ENCODE assay signal across 31 mouse cellular contexts in genomic region chr7:142359129-142359528, GRCm38 (mm10). TPM values are rescaled to one million over a fixed set of nuclear protein-coding genes. Genes with fewer than 3 reads are reported as not detected.
A peak's percentile ranks its signal among the peaks of the same experiment; 100 is the strongest.
DNase-seq lines count a peak whose midpoint lies in the region; ATAC-seq and TF ChIP-seq lines count a peak whose summit lies in the region.
"Had no signal": no experiment of that assay in that cellular context is flagged by ENCODE, and none has a peak within 500 bp of the region (broad histone marks: within the 10 kb centered on the region; RNA-seq: fewer than 3 reads in every experiment).

No protein-coding gene starts in this region.

- H3K9ac ChIP-seq in liver, embryonic 12.5 days = no peak overlapping the region
- no peak overlapping the region for H3K9ac ChIP-seq in stomach, embryonic 14.5 days (replicated peaks; ENCODE audit: low read depth, low read length)
- H3K9ac ChIP-seq in stomach, postnatal 0 days (ENCODE audit: low read length) = no peak overlapping the region
- H3K9ac ChIP-seq: embryonic facial prominence, embryonic 12.5 days; heart, embryonic 13.5 days; hindbrain, embryonic 14.5 days; lung, embryonic 15.5 days had no signal

- no peak overlapping the region for H3K4me3 ChIP-seq in liver, embryonic 12.5 days
- H3K4me3 ChIP-seq in stomach, embryonic 14.5 days (ENCODE audit: low read depth, low read length) = no peak overlapping the region
- H3K4me3 ChIP-seq in stomach, postnatal 0 days (ENCODE audit: low read depth, low read length) = no peak overlapping the region
- H3K4me3 ChIP-seq: embryonic facial prominence, embryonic 12.5 days; gastrocnemius, adult 2 months; heart, embryonic 13.5 days; lung, embryonic 15.5 days had no signal

- TF ChIP-seq CTCF in stomach, postnatal 0 days (IDR thresholded peaks at IDR 0.05; ENCODE audit: low read depth) = no peak

- no peak overlapping the region for H3K4me2 ChIP-seq in liver, embryonic 12.5 days
- no peak overlapping the region for H3K4me2 ChIP-seq in stomach, embryonic 14.5 days (replicated peaks; ENCODE audit: low read depth, low read length)
- no peak overlapping the region for H3K4me2 ChIP-seq in stomach, postnatal 0 days (replicated peaks; ENCODE audit: low read depth)
- H3K4me2 ChIP-seq: embryonic facial prominence, embryonic 12.5 days; heart, embryonic 13.5 days; hindbrain, embryonic 14.5 days; lung, embryonic 15.5 days had no signal

- no peaks in the 10 kb centered on the region for H3K36me3 ChIP-seq in liver, embryonic 12.5 days
- H3K36me3 ChIP-seq in stomach, embryonic 14.5 days (ENCODE audit: control insufficient read depth, insufficient read depth, low read length) = no peaks in the 10 kb centered on the region
- no peaks in the 10 kb centered on the region for H3K36me3 ChIP-seq in stomach, postnatal 0 days (ENCODE audit: control insufficient read depth, insufficient read depth, low read length)
- H3K36me3 ChIP-seq: embryonic facial prominence, embryonic 12.5 days; heart, embryonic 13.5 days; lung, embryonic 15.5 days had no signal

- H3K9me3 ChIP-seq in liver, embryonic 12.5 days (replicated peaks) = no peaks in the 10 kb centered on the region
- no peaks in the 10 kb centered on the region for H3K9me3 ChIP-seq in stomach, embryonic 14.5 days (ENCODE audit: control insufficient read depth, low read depth, low read length)
- no peaks in the 10 kb centered on the region for H3K9me3 ChIP-seq in stomach, postnatal 0 days (ENCODE audit: control insufficient read depth, low read length)
- H3K9me3 ChIP-seq: embryonic facial prominence, embryonic 12.5 days; heart, embryonic 13.5 days; lung, embryonic 15.5 days; megakaryocyte, embryonic 14.5 days had no signal

- H3K4me1 ChIP-seq in liver, embryonic 12.5 days = peaks cover 37% of the 10 kb centered on the region
- peaks cover 5% of the 10 kb centered on the region; the same call in 1 of the 2 replicates for H3K4me1 ChIP-seq in stomach, embryonic 14.5 days (ENCODE audit: control insufficient read depth, insufficient read depth, low read length)
- H3K4me1 ChIP-seq in stomach, postnatal 0 days (replicated peaks; ENCODE audit: control insufficient read depth, insufficient read depth) = no peaks in the 10 kb centered on the region
- H3K4me1 ChIP-seq: lung, embryonic 15.5 days had no signal

- 63% methylated on average over 8 of the region's 8 CpGs for WGBS in liver, embryonic 12.5 days (ENCODE audit: insufficient replicate concordance)
- 57% methylated on average over 8 of the region's 8 CpGs for WGBS in stomach, embryonic 14.5 days
- WGBS in stomach, postnatal 0 days = 63% methylated on average over 8 of the region's 8 CpGs

- no peak for ATAC-seq in cerebellum, adult (ENCODE audit: insufficient number of reproducible peaks, low FRiP score, low TSS enrichment)
- no peak for ATAC-seq in liver, embryonic 12.5 days
- peak; percentile 34; the same call in 1 of the 2 replicates for ATAC-seq in stomach, embryonic 14.5 days (ENCODE audit: insufficient number of reproducible peaks, insufficient read depth, low FRiP score, low read depth)
- no peak; the same call in 1 of the 2 replicates for ATAC-seq in stomach, postnatal 0 days (ENCODE audit: low FRiP score, low TSS enrichment)
- ATAC-seq: CD4-positive, CD25-positive, alpha-beta regulatory T cell, adult 4 months; forebrain, embryonic 16.5 days had no signal

- peak; percentile 10 for DNase-seq in cerebellum, adult 8-10 months
- DNase-seq in liver = no peak
- no peak for DNase-seq in stomach, postnatal 0 days (ENCODE audit: low spot score)
- no peak for DNase-seq in embryo, embryonic 10 days (ENCODE audit: low spot score)
- DNase-seq: adrenal gland, adult 2 months; cerebellum, adult 18-20 months; cerebellum, postnatal 25 days; gastrocnemius, adult 2 months; gastrocnemius, postnatal 36 days; heart, adult 18-20 months; heart, postnatal 10 days; kidney, adult 18-20 months; kidney, postnatal 36 days; midbrain, embryonic 14.5 days; right cerebral cortex, postnatal 25 days; thymus, adult 2 months; thymus, postnatal 36 days had no signal

- peaks cover 15% of the 10 kb centered on the region; the same call in 1 of the 2 replicates for H3K27me3 ChIP-seq in liver, embryonic 12.5 days (replicated peaks)
- no peaks in the 10 kb centered on the region for H3K27me3 ChIP-seq in stomach, embryonic 14.5 days (ENCODE audit: control insufficient read depth, insufficient read depth, low read length)
- no peaks in the 10 kb centered on the region for H3K27me3 ChIP-seq in stomach, postnatal 0 days (ENCODE audit: control insufficient read depth, insufficient read depth, low read length)
- H3K27me3 ChIP-seq: heart, embryonic 13.5 days; lung, embryonic 15.5 days had no signal

- TF ChIP-seq EP300 in stomach, postnatal 0 days (optimal IDR thresholded peaks at IDR 0.05) = no peak

- peak overlapping the region; percentile 28; the same call in 1 of the 2 replicates for H3K27ac ChIP-seq in liver, embryonic 12.5 days
- no peak overlapping the region for H3K27ac ChIP-seq in stomach, embryonic 14.5 days (ENCODE audit: low read length)
- no peak overlapping the region for H3K27ac ChIP-seq in stomach, postnatal 0 days (replicated peaks)
- H3K27ac ChIP-seq: embryonic facial prominence, embryonic 12.5 days; gastrocnemius, adult 2 months; heart, embryonic 13.5 days; hindbrain, embryonic 14.5 days; lung, embryonic 15.5 days had no signal

RNA-seq across cellular contexts. Expression of gene Ifitm10, which starts 14.4 kb away (rescaled TPM):
- 1.5 and 2.5 TPM in 2 replicates for polyA plus RNA-seq in liver, embryonic 12.5 days (2016; fragmentation: Nextera tagmentation; extraction: Ambion mirVana)
- polyA plus RNA-seq in stomach, embryonic 14.5 days (2014; fragmentation: Nextera tagmentation; extraction: Ambion mirVana) = 1.2 and 2.5 TPM in 2 replicates
- polyA plus RNA-seq in stomach, postnatal 0 days (2015; fragmentation: Nextera tagmentation; extraction: Ambion mirVana) = 9.9 and 12.0 TPM in 2 replicates

RNA-seq across cellular contexts. Expression of gene Gm49369, which starts 23.3 kb away (rescaled TPM):
- 1.4 TPM in 1 of 2 replicates, not detected in the other for polyA plus RNA-seq in liver, embryonic 12.5 days (2016; fragmentation: Nextera tagmentation; extraction: Ambion mirVana)
- polyA plus RNA-seq in stomach, embryonic 14.5 days (2014; fragmentation: Nextera tagmentation; extraction: Ambion mirVana) = not detected in 2 replicates
- 0.80 and 0.81 TPM in 2 replicates for polyA plus RNA-seq in stomach, postnatal 0 days (2015; fragmentation: Nextera tagmentation; extraction: Ambion mirVana)
- polyA plus RNA-seq: adrenal gland, adult 2 months; CD4-positive, CD25-positive, alpha-beta regulatory T cell, adult 4 months; embryonic facial prominence, embryonic 12.5 days; forebrain, embryonic 16.5 days; heart, embryonic 13.5 days; hindbrain, embryonic 14.5 days had no signal

RNA-seq across cellular contexts. Expression of gene Ctsd, which starts 28.7 kb away (rescaled TPM):
- 289 and 295 TPM in 2 replicates for polyA plus RNA-seq in liver, embryonic 12.5 days (2016; fragmentation: Nextera tagmentation; extraction: Ambion mirVana)
- 267 and 273 TPM in 2 replicates for polyA plus RNA-seq in stomach, embryonic 14.5 days (2014; fragmentation: Nextera tagmentation; extraction: Ambion mirVana)
- polyA plus RNA-seq in stomach, postnatal 0 days (2015; fragmentation: Nextera tagmentation; extraction: Ambion mirVana) = 798 and 841 TPM in 2 replicates

RNA-seq across cellular contexts. Expression of gene Krtap5-4, which starts 55.8 kb away (rescaled TPM):
- polyA plus RNA-seq in liver, embryonic 12.5 days (2016; fragmentation: Nextera tagmentation; extraction: Ambion mirVana) = not detected in 2 replicates
- not detected in 2 replicates for polyA plus RNA-seq in stomach, embryonic 14.5 days (2014; fragmentation: Nextera tagmentation; extraction: Ambion mirVana)
- not detected in 2 replicates for polyA plus RNA-seq in stomach, postnatal 0 days (2015; fragmentation: Nextera tagmentation; extraction: Ambion mirVana)
- polyA plus RNA-seq: adrenal gland, adult 2 months; CD4-positive, CD25-positive, alpha-beta regulatory T cell, adult 4 months; embryonic facial prominence, embryonic 12.5 days; forebrain, embryonic 16.5 days; heart, embryonic 13.5 days; hindbrain, embryonic 14.5 days; kidney, embryonic 16.5 days; limb, embryonic 14.5 days; liver, embryonic 16.5 days; lung, embryonic 15.5 days; midbrain, embryonic 14.5 days; neural tube, embryonic 14.5 days; thymus, adult 2 months had no signal
